Mouse (Mus musculus) urinary bladder, adult 2 months (tissue): ENCODE results near the gene Lif. TPM values are rescaled to one million over a fixed set of nuclear protein-coding genes. Genes with fewer than 3 reads are reported as not detected.
A peak's percentile ranks its signal among the peaks of the same experiment; 100 is the strongest.

ENCODE experiments used
- DNase-seq: peaks from one replicate; pipeline ENCODE4 v3.0.0; 2022; ENCODE audit warnings: low spot score
- polyA plus RNA-seq: library from polyadenylated mRNA; depleted of rRNA; stranded (reverse); fragments of >200 nt; gene quantifications from 2 replicates; pipeline ENCODE4 v1.2.3, GENCODE M21; 2012

Lif gene
- polyA plus RNA-seq, 1 experiment, result 2.8 TPM

- no peak for DNase-seq
These were observed 25.9 kb upstream of the Lif start for GRCm38 (mm10) chr11:4231435-4231834.

DNA sequence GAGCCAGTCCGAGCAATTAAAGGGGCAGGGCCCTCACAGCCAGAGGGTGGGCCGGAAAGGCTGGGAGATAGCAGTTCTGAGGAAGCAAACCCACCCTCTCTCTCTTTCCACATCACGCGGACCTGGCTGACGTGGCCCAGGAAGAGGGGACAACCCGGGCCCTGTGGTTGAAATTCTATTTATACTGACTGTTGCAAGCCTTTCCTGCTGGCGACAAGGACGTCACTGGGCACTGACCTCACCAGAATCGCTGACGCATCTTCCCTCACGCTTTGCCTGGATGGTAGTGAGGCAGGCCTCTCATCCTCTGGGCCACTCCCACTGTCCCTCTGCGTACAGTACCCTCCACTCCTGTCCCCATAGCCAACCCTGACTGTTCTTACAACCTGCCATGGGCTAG lies 24.7 kb upstream of the Lif start:
- no peak for DNase-seq

- no peak for DNase-seq
These were observed 22.2 kb upstream of the Lif start for GRCm38 (mm10) chr11:4235052-4235655.

DNA sequence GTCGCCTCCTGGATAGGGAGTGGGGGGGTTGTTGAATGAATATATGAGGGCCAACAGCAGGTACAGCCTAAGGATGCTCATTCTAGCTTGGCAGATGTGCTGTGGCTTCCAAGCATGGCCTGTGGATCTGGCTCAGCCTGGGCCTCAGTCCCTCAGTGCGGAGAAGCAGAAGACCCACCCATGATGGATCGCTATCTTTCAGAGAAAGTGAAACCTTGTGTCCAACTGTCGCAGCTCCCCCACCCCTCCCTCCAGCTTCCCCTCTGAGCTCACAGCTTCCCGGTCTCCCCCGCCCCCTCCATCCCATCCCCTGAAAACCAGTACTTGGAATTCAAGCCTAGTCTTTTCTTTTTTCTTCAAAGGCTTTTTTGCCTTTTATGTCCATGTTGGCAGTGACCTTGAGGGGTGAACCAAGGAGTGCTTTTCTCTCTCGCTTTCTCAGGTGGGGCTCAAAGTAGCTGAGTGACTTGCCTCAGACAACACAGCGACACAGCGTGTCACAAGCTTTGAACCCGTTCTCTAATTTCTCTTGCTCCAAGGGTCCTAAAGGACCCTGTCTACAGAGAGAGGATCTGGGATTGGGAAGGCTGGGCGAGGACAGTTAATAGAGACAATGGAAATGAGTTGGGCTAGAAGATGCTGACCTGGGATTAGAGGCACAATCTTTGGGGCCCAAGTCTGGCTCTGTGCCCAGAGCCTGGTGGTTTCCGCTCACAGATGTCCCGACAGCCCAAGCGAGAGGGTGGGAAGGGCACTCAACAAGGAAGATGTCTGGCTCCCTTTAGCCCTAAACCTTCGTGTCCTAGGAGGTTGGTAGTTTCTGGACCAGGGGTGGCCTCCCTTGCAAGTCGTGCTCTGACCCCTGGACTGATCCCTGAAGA lies 21.5 kb upstream of the Lif start, which contains the start of gene Osm:
Gene Osm (plus strand): TSS at position 756 of the 881 bp plus-strand sequence.
- DNase-seq, result no peak

DNA sequence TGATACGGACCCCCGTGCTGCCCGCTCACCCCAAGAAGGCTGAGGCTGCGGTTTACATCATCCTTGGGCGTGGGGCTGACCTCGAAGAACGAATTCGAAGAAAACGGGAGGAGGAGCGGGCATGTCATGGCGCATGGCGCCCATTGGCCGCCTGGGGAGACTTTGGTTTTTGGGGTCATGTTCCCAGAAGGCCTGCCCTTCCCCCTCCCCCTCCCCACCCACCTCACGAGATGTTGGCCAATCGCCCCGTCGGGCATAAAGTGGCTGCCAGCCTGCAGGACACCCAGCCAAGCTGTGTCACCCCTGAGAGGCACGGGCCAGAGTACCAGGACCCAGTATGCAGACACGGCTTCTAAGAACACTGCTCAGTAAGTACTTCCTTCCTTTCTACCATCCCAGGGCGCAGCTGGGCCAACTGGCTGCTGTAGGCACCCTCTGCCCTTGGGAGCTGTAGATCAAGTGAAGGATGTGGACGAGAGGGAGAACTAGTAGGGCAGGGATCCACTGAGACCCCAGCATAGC lies 20.8 kb upstream of the Lif start:
- no peak for DNase-seq

DNA sequence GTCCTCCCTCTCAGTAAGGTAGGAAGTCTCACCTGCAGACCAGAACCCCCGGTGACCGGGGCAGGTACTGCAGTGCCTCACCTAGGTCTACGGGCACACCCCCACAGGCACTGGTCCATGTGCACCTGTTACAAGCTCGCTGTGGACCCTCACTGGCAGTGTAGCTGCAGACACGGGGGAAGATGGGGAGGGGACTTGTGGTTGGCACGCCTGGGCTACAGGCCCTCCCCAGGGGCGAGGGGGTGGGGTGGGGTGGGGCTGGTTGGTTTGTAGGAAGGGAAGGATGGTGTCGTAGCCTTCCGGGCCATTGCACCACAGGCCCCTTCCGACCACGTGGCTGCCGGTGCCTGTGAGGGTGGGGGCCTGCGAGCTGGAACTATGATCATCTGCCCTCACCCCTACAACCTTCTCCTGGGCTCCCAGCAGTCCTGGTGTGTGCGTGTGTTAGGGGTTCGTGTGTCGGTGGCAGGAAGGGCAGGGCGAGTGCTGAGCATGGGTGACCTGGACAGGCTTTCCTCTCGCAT lies 19.9 kb upstream of the Lif start:
- DNase-seq, result peak; percentile 18

DNA sequence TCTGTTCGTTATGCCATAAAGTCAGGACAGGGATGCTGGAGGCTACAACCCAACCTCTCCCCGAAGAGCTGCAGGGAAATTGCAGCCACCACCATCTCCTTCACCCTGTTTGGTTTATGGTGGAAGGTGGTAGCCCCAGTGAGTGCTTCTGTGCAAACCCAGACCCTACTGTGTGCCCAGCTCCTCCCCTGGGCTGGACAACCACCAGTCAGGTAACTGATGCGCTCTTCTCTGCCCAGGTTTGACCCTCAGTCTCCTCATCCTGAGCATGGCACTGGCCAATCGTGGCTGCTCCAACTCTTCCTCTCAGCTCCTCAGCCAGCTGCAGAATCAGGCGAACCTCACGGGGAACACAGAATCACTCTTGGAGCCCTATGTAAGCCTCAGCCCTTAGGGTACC lies 19.2 kb upstream of the Lif start:
- peak; percentile 13 for DNase-seq

- DNase-seq, result no peak
These were observed 17.7 kb upstream of the Lif start for GRCm38 (mm10) chr11:4239691-4240090.

GRCm38 (mm10) chr11:4240151-4240550 lies 17.2 kb upstream of the Lif start:
- DNase-seq, result no peak

DNA sequence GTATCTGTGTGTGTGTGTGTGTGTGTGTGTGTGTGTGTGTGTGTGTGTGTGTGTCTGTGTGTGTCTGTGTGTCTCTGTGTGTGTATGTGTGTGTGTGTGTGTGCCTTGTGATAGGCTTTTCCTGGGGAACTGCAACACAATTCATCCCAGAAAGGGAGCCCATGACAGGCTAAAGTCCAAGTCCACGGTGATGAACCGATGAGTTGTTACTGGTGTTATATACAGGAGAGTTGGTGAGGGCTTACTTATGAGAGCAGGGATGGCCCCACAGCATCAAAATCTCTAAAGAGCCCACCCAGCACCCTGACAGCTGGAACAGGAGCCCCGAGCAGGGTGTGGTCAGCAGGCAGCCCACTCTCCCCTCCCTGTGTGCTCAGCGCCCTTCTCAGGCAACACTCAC lies 16.2 kb upstream of the Lif start:
- no peak for DNase-seq

DNA sequence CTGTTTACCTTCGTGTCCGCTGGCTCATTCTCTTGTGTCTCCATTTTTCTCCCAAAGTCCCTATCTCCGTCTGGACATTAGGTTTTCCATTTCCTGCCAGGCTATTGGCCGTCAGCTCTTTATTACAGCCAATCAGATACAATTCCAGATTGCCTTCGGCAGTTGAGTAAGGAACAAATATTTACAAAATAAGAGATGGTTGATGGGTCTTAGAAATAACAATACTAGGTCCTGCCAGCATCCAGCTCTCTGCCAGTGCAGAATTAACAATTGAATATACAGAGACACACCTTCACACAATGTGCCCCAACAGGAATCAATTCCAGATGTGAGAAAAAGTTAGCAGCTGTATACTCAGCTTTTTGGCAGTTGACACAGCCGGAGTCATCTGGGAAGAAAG lies 11.2 kb upstream of the Lif start:
- DNase-seq, result no peak

- no peak for DNase-seq
These were observed 10.7 kb upstream of the Lif start for GRCm38 (mm10) chr11:4246623-4247022.

- no peak for DNase-seq
These were observed 10.0 kb upstream of the Lif start for GRCm38 (mm10) chr11:4247201-4247959.

DNA sequence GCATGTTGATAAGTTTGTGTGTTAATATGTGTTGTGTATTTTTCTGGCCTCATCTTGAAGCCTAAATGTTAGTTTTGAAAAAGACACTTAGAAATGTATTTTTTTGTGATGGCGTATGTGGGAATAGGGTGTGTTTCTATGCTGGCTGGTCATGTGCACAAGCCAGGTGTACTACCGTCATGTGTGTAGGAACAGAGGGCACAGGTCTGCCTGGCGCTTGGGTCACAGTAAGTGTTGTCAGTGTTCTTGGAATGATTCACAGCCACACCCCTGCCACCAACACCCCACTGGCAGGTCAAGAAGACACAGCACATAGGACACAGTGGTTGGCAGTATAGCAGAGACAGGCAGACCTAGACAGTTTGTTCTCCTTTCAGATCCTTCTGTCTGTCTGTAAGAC lies 8.2 kb upstream of the Lif start:
- DNase-seq, result no peak

GRCm38 (mm10) chr11:4250290-4250689 lies 7.1 kb upstream of the Lif start:
- no peak for DNase-seq

- no peak for DNase-seq
These were observed 6.0 kb upstream of the Lif start for GRCm38 (mm10) chr11:4251376-4251775.

- DNase-seq, result no peak
These were observed 4.5 kb upstream of the Lif start for GRCm38 (mm10) chr11:4252886-4253285.

GRCm38 (mm10) chr11:4257756-4258155 lies 399 bp downstream of the Lif start:
- no peak for DNase-seq

DNA sequence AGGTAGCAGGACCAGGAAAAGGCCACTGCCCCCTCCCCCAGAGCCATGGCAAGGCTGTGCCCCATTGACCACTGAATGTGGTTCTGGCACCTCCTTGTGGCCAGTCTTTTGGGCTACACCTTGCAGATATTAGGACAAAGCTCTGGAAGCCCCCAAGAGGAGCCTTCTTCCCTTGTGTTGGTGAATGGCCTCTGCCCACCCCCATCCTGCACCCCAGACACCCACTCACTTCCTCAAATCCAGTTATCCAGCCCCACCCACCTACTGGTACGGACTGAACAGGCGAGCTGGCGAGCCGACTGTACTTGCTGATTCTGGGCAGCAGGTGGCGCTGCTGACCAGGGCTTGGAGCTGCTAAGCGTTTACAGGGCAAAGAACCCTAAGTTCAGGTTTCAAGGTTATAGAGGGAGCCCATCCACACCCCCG lies 1.3 kb downstream of the Lif start:
- DNase-seq, result peak; percentile 82

- DNase-seq, result no peak
These were observed 3.3 kb downstream of the Lif start for GRCm38 (mm10) chr11:4260463-4261187.

DNA sequence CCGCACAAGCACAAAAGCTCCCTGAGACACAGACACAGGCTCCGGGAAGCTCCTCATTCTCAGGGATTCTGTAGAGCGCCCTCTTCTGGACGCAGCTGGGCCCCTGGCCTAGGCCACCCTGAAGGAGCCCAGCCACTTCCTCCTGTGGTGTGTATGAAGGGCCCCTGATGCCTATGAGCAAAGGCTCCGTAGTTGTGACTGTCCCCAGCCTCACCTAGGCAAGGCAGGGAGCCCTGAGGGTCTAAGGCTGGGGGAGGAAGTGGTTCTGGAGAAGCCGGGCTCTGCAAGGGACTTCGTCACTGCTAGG lies 3.8 kb downstream of the Lif start:
- no peak for DNase-seq

GRCm38 (mm10) chr11:4261969-4262368 lies 4.6 kb downstream of the Lif start:
- DNase-seq, result no peak
